9 mouse cellular contexts compared by ENCODE assay signal in the genomic region with DNA sequence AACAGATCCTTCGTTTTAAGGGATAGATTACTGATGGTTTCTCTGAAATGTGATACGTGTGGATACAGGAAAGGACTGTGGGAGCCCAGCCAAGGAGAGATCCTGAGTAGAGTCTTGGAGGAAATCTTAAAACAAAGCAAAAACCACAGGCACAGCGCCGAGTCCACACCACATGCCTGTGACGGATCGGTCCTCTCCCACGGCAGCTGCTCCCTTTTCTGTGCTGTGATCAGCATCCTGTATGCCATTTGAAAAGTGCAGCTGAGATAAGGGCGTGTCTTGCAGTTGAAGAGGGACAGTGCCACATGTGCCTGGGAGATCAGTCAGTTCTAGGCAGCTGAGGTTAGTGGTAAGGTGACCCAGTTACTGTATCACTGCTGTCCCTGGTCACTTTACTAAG. TPM values are rescaled to one million over a fixed set of nuclear protein-coding genes. Genes with fewer than 3 reads are reported as not detected.
DNase-seq lines count a peak whose midpoint lies in the region; ATAC-seq lines count a peak whose summit lies in the region.
"Had no signal": no experiment of that assay in that cellular context is flagged by ENCODE, and none has a peak within 500 bp of the region (broad histone marks: within the 10 kb centered on the region; RNA-seq: fewer than 3 reads in every experiment).

No protein-coding gene starts in this region.

- no peak for ATAC-seq in heart, embryonic 13.5 days (ENCODE audit: extremely low read depth, insufficient number of reproducible peaks, low FRiP score, low TSS enrichment)
- ATAC-seq in lung, embryonic 15.5 days (ENCODE audit: borderline replicate concordance, extremely low read depth, low FRiP score, low TSS enrichment) = peak; percentile 42; the same call in 1 of the 2 replicates
- ATAC-seq in limb, embryonic 15.5 days (ENCODE audit: insufficient number of reproducible peaks, low FRiP score, low TSS enrichment, low read depth) = peak; percentile 62; the same call in 1 of the 2 replicates
- no peak for ATAC-seq in midbrain, embryonic 14.5 days (ENCODE audit: low FRiP score, low TSS enrichment)

- H3K9me3 ChIP-seq in heart, embryonic 13.5 days = no peaks in the 10 kb centered on the region
- H3K9me3 ChIP-seq in lung, embryonic 15.5 days = no peaks in the 10 kb centered on the region
- H3K9me3 ChIP-seq in limb, embryonic 15.5 days = no peaks in the 10 kb centered on the region
- H3K9me3 ChIP-seq in midbrain, embryonic 14.5 days (ENCODE audit: control insufficient read depth, low read length) = no peaks in the 10 kb centered on the region
- H3K9me3 ChIP-seq: heart, embryonic 12.5 days had no signal

- 35% methylated on average over 8 of the region's 8 CpGs for WGBS in heart, embryonic 13.5 days
- WGBS in lung, embryonic 15.5 days = 37% methylated on average over 8 of the region's 8 CpGs
- WGBS in limb, embryonic 15.5 days = 54% methylated on average over 8 of the region's 8 CpGs
- 73% methylated on average over 8 of the region's 8 CpGs for WGBS in midbrain, embryonic 14.5 days

- no peaks in the 10 kb centered on the region; the same call in 1 of the 2 replicates for H3K4me1 ChIP-seq in heart, embryonic 13.5 days
- no peaks in the 10 kb centered on the region for H3K4me1 ChIP-seq in lung, embryonic 15.5 days
- peaks cover 4% of the 10 kb centered on the region; the same call in 1 of the 2 replicates for H3K4me1 ChIP-seq in limb, embryonic 15.5 days
- no peaks in the 10 kb centered on the region for H3K4me1 ChIP-seq in midbrain, embryonic 14.5 days (ENCODE audit: control insufficient read depth, insufficient read depth, low read length)

- no peak overlapping the region for H3K4me3 ChIP-seq in heart, embryonic 13.5 days
- H3K4me3 ChIP-seq in lung, embryonic 15.5 days = no peak overlapping the region
- no peak overlapping the region for H3K4me3 ChIP-seq in limb, embryonic 15.5 days
- H3K4me3 ChIP-seq in midbrain, embryonic 14.5 days (replicated peaks; ENCODE audit: low read depth, low read length) = no peak overlapping the region
- H3K4me3 ChIP-seq: heart, embryonic 12.5 days had no signal

- H3K27ac ChIP-seq in heart, embryonic 13.5 days (replicated peaks) = no peak overlapping the region
- H3K27ac ChIP-seq in lung, embryonic 15.5 days = no peak overlapping the region
- H3K27ac ChIP-seq in limb, embryonic 15.5 days = no peak overlapping the region
- no peak overlapping the region for H3K27ac ChIP-seq in midbrain, embryonic 14.5 days (replicated peaks; ENCODE audit: low read depth, low read length)

- DNase-seq in heart, postnatal 25 days (ENCODE audit: low spot score) = no peak
- DNase-seq in lung, postnatal 25 days (ENCODE audit: low spot score) = no peak
- peak; percentile 8 to 30 for DNase-seq in thymus, postnatal 10 days (ENCODE audit: low spot score in 2 of 2)
- no peak for DNase-seq in spleen, adult 18-20 months
- no peak for DNase-seq in midbrain, embryonic 14.5 days

- peaks cover 28% of the 10 kb centered on the region for H3K36me3 ChIP-seq in heart, embryonic 13.5 days
- peaks cover 4% of the 10 kb centered on the region; the same call in 1 of the 2 replicates for H3K36me3 ChIP-seq in lung, embryonic 15.5 days
- H3K36me3 ChIP-seq in limb, embryonic 15.5 days = peaks cover 6% of the 10 kb centered on the region
- H3K36me3 ChIP-seq in midbrain, embryonic 14.5 days (ENCODE audit: control insufficient read depth, insufficient read depth, low read length) = peaks cover 5% of the 10 kb centered on the region; the same call in 1 of the 2 replicates

- no peak overlapping the region; the same call in 1 of the 2 replicates for H3K4me2 ChIP-seq in heart, embryonic 13.5 days
- no peak overlapping the region for H3K4me2 ChIP-seq in lung, embryonic 15.5 days
- no peak overlapping the region for H3K4me2 ChIP-seq in limb, embryonic 15.5 days
- no peak overlapping the region for H3K4me2 ChIP-seq in midbrain, embryonic 14.5 days (ENCODE audit: low read length)
- H3K4me2 ChIP-seq: heart, embryonic 12.5 days had no signal

- intact Hi-C loops in heart, postnatal 25 days (cut with DNase I) = loop anchor here (5.0 kb wide), 1 partner anchor 40 kb away; the partner anchor contains the start of gene Acsl1

- no peaks in the 10 kb centered on the region for H3K27me3 ChIP-seq in heart, embryonic 13.5 days (replicated peaks)
- H3K27me3 ChIP-seq in lung, embryonic 15.5 days = no peaks in the 10 kb centered on the region
- no peaks in the 10 kb centered on the region for H3K27me3 ChIP-seq in limb, embryonic 15.5 days
- H3K27me3 ChIP-seq in midbrain, embryonic 14.5 days (ENCODE audit: control insufficient read depth, insufficient read depth, low read length) = no peaks in the 10 kb centered on the region
- H3K27me3 ChIP-seq: heart, embryonic 12.5 days had no signal

- 0 out of 2 replicates have a peak overlapping the region, but pooled peaks have one; percentile 15 for H3K9ac ChIP-seq in heart, embryonic 13.5 days
- H3K9ac ChIP-seq in lung, embryonic 15.5 days = no peak overlapping the region
- no peak overlapping the region for H3K9ac ChIP-seq in limb, embryonic 15.5 days
- H3K9ac ChIP-seq in midbrain, embryonic 14.5 days (replicated peaks; ENCODE audit: low read length) = no peak overlapping the region
- H3K9ac ChIP-seq: heart, embryonic 12.5 days had no signal

RNA-seq across cellular contexts. Expression of gene Cenpu, which starts 39.3 kb away (rescaled TPM):
- 8.7 and 10.2 TPM in 2 replicates for polyA plus RNA-seq in heart, embryonic 13.5 days (2015; fragmentation: Nextera tagmentation; extraction: Ambion mirVana)
- under 1 TPM; 0.65 to 0.67 TPM for total RNA-seq in heart, postnatal 25 days (2021)
- 19.2 TPM in 2 replicates for polyA plus RNA-seq in lung, embryonic 15.5 days (2015; fragmentation: Nextera tagmentation; extraction: Ambion mirVana)
- 9.2 and 10.2 TPM in 2 replicates for polyA plus RNA-seq in limb, embryonic 15.5 days (2015; fragmentation: Nextera tagmentation; extraction: Ambion mirVana)
- polyA plus RNA-seq in midbrain, embryonic 14.5 days (2014; fragmentation: Nextera tagmentation; extraction: Ambion mirVana) = 6.8 and 8.6 TPM in 2 replicates

RNA-seq across cellular contexts. Expression of gene Acsl1, which starts 41.7 kb away (rescaled TPM):
- polyA plus RNA-seq in heart, embryonic 13.5 days (2015; fragmentation: Nextera tagmentation; extraction: Ambion mirVana) = 21.0 and 21.4 TPM in 2 replicates
- 100 to 1,000 TPM; 842 to 883 TPM for total RNA-seq in heart, postnatal 25 days (2021)
- polyA plus RNA-seq in lung, embryonic 15.5 days (2015; fragmentation: Nextera tagmentation; extraction: Ambion mirVana) = 20.7 and 22.1 TPM in 2 replicates
- polyA plus RNA-seq in limb, embryonic 15.5 days (2015; fragmentation: Nextera tagmentation; extraction: Ambion mirVana) = 50.3 and 53.4 TPM in 2 replicates
- polyA plus RNA-seq in midbrain, embryonic 14.5 days (2014; fragmentation: Nextera tagmentation; extraction: Ambion mirVana) = 13.9 and 20.0 TPM in 2 replicates

Comparison
In these comparisons a context has a peak if more than half of its experiments do, and no peak if none do; other contexts are left out.
1. ATAC-seq: peak in lung, embryonic 15.5 days (single experiment) and limb, embryonic 15.5 days (single experiment); none in heart, embryonic 13.5 days (single experiment) and midbrain, embryonic 14.5 days (single experiment).
2. DNase-seq: peak in thymus, postnatal 10 days (2 of 2); none in heart, postnatal 25 days (single experiment), lung, postnatal 25 days (single experiment), spleen, adult 18-20 months (0 of 2) and midbrain, embryonic 14.5 days (single experiment).